Mouse (Mus musculus): ENCODE results near the gene Pdzd2.
"Not testable (repeated sequence)": the region's sequence is repeated elsewhere in the genome, so short reads cannot be mapped to it uniquely, and the experiment has no call there.

Pdzd2 gene

DNA sequence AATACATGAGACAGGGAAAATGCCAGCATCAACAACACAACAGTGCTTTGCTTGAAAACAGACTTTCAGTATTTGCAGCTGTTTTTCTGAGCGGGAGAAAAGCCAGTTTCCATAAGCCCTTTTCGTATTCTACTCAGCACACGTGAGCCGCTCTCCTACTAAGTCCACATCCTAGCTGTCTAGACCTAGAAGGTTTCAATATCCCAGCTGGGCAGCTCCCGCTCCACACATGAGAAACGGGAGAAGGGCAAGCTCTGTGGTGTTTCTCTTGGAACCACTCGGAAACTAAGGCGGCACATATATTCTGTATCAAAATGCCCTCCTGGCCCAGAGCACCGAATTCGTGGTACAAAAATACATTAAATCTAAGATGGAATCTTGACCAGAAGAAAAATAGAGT, 345.0 kb downstream of the Pdzd2 start:
- DNase-seq (ENCODE audit: inconsistent age in 2 of 2, low spot score in 1 of 2) = no peak

DNA sequence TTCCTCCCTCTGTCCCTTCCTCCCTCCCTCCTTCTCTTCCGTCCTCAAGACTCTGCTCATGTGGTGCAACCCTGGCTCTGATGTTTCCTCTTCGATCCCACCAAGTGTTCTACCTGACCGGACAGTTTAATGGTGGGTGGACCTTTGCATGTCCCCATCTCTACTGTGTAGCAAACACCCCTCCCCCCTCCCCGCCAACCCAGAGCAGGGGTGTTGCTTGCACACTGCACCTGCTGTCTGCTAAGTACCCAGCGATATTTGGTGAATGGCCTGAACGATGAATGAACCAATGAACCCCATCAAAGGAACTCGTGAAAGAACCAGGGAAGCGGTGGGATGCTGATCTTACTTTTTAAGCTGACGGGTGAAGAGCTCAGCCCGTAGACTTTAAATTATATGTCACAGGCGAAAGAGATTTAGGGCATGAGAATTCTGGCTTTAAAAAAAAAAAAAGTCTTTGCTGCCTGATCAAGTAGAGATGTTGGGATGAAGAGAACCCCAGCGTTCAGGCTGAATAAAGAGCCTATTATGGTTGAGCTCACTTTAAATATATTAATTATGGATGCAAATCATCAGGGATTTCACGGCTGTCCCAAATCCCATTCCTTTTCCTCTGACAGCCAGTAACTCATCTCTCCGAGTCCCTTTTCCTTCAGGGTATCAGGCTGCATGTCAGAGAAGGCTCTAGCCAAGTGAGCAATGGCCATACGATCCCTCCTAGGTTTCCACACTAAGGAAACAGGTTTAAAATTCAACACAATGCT, 350.8 kb downstream of the Pdzd2 start:
- DNase-seq (ENCODE audit: inconsistent age in 2 of 2, low spot score in 1 of 2) = no peak

DNA sequence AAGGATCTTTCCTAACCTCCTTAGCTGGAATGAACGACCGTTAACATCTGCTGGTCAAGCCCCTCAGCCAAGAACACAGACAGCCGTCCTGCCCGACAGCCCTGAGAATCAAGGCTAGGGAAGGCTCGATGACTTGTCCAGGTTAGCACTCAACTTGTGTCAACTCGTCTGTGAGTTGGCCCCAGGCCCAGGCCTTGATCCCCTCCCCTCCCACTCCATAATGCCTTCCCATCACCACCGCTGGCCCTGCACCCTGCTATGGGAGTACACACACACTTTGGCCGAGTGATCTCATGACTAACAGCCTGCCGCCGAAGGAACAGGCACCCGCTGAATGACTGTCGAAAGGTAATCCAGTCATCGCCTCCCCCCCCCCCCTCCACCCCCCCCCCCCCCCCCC, 355.0 kb downstream of the Pdzd2 start:
- peak; percentile 26 to 48 for DNase-seq (ENCODE audit: inconsistent age in 2 of 2, low spot score in 1 of 2)

DNA sequence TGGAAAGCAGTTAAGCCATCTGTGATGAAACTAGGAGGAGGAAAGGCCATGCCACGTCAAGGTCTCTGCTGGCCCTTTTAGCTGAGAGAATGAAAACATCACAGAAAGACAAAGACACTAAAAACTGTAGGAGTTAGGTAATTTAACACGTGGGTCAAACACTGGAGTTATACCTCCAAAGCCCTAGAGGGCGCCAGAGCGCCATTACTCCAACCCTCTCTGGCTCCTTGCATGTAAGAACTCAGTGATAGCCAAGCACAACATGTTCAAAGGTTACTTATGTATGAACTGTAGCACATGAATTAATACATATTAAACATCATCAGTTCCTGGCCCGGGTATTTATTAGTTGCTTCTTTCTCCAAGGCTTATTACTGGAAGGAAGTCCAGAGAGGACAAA, 359.2 kb downstream of the Pdzd2 start:
- peak in 1 of 2 experiments; percentile 75 for DNase-seq (ENCODE audit: inconsistent age in 2 of 2, low spot score in 1 of 2)

DNA sequence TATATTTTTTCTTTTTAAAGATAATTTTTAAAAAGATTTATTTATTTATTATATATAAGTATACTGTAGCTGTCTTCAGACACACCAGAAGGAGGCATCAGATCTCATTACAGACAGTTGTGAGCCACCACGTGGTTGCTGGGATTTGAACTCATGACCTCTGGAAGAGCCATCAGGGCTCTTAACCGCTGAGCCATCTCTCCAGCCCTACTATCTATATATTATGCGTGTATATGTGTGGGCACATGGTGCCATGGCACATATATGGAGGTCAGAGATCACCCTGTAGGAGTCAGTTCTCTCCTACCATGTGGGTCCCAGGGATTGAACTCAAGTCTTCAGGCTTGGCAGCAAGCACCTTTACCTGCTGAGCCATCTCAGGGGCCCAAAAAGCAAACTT, 359.7 kb downstream of the Pdzd2 start:
- DNase-seq (ENCODE audit: inconsistent age in 2 of 2, low spot score in 1 of 2) = no peak

DNA sequence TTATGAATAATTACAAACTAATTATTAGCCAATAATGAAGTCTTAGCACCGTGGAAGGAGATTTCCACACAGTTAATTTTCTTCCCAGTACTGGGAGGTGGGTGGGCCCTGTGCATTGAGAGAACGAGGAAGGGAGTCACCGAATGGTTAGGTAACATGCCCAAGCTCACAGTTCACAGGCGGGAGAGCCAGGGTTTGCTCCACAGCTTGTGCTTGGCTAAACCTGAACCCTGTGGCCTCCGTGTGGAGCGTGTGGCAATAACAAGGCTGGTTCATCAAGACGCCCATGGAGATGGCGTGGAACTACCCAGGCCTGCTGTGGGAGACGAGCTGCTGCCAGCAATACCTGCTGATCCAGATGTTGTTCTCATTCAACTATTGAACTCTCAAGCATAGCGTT, 361.9 kb downstream of the Pdzd2 start:
- DNase-seq (ENCODE audit: inconsistent age in 2 of 2, low spot score in 1 of 2) = no peak

DNA sequence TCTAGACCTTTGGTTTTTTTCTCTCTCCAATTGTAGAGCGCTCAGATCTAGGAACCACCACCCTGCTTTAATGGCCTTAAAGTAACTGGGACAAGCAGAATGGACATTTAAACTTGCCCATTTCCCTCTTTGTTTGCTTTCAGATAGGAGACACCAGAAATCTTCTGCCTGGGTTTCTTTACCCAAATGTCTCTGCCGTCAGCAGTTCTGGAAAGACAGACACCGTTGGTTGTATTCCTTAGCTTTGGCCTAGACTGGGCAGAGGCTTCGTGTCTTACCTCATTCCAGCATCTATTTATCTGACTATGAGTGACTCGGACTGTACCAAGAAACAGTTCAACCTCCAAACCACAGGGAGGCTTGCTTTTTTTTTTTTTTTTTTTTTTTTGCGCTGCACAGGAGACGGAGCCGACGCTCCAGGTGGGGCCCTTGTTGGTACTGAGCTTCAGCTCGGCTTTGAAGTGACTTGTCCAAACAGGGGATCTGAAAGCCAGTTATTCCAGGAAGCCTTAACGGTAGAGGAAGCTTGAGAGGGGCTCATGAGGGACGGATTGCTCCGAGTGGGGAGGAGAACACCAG, 363.1 kb downstream of the Pdzd2 start:
- DNase-seq (ENCODE audit: inconsistent age in 2 of 2, low spot score in 1 of 2) = no peak

DNA sequence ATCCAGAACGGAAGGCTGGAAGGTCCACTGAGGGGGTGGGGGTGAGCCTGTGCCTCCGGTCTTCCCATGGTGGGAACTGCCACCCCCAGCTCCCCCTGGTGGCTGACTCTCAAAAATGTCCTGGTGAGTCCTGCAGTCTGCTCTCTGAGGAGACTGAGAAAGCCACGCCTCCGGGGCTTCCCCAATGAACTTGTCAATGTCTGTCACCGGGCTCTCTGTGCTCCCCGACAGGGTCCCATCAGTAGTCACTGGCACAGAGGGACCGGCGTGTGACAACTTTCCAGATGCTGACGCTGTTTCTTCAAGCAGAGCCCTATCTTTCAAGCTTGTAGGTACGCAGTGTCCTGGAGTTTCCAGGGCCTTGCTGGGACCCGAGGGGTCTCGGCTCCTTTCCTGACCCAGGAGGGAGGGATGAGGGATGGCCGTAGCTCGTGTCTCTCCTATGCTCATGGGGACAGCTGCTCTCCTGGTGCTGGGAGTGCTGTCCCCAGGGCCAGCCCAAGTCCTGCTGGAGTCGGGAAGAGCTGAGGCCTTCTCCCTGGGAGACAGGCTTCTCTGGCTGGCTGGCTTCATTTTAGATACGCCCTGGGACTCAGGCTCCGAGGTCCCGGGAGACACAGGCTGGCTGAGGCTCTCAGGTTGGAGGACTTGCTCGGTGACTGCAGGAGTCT, 363.9 kb downstream of the Pdzd2 start:
- DNase-seq (ENCODE audit: inconsistent age in 2 of 2, low spot score in 1 of 2) = peak; percentile 84 to 93

DNA sequence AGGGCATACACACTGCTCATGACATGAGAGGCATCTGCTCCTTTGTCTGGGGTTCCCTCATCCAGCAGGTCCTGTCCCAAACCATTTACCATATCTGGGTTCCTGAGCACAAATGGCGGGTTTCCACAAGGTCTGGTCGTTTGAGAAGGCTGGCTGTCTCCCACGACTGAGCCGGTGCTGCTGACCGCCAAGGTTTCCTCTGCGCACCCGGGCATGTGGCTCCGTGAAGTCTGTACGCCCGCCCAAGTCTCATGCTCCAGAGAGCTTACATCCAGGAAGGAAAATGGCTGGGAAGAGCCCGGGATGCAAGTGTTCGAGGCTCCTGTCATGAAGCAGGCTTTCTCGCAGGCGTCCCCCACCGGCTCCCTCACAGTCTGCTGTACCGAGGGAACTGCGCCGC, 364.8 kb downstream of the Pdzd2 start:
- no peak for DNase-seq (ENCODE audit: inconsistent age in 2 of 2, low spot score in 1 of 2)

DNA sequence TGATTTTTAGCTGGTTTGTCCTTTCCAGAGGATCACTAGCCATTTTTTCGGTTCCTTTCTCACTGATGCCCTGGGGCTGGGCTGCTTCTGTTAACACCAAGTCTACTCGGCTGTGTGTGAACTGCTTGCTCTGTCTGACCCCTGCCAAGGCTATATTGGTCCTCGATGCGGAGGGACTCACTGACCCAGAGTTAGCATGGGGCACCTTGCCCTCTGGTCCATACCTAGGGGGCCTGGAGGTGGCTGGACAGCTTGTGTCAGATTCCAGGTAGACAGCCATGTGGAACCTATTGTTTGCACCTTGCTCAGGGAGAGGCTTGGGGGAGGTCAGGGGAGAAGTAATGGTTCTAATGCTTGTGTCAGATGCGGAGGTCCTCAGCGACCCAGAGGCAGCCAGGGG, 365.8 kb downstream of the Pdzd2 start:
- no peak for DNase-seq (ENCODE audit: inconsistent age in 2 of 2, low spot score in 1 of 2)

DNA sequence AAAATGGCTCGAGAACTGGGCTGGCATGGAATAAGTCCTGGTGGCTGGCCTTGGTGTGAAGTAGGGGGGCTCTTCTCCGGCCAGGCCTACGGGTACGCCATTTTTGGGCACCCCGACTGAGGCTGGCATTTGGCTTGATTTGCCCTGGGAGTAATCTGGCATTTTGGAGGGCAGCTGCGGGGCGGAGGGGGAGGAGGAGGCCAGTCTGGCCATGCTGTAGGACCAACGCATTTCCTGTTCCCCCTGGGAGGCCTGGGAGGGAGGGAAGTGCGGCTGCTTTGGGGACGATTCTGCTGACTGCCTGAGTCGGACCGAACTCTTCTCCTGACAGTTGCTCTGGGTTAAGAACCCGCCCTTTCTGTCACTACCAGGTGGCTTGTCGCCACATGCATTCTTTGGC, 366.2 kb downstream of the Pdzd2 start:
- DNase-seq (ENCODE audit: inconsistent age in 2 of 2, low spot score in 1 of 2) = no peak

DNA sequence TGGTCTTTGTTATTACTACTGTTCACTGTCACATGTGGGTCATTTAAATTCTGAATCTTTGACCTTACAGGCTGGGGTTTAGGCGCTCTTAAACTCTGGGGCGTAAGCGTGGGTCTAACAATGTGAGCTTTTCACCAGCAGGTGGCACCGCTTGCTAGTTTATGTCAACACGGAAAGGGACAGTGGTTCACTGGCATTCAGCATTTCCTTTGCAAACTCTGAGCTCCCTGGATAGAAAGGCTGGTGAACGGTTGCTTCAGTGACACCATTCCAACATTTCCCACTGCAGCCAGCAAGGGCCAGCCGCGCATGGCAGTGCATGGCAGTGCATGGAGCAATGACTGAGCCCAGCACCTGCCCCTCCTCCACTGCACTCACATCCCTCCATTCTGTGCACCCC, 368.5 kb downstream of the Pdzd2 start:
- peak; percentile 63 to 87 for DNase-seq (ENCODE audit: inconsistent age in 2 of 2, low spot score in 1 of 2)

DNA sequence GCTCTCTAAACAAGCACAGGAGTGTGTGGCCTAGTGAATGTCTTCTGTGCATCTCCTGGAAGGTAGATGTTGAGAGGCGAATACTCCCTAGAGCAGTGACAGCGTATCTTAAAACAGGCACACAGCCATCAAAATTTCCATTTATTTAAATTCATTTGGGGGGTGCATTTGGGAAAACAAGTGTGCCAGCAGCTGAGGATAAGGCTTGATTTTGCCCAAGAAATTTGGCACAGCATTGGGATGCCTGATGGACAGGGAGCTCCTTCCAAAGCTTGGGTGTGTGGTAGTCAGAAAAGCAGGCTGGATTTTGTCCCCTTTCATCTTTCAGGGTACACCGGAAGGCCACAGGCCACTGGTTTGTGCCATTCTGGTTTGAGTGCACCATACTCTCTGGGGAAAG, 369.6 kb downstream of the Pdzd2 start:
- DNase-seq (ENCODE audit: inconsistent age in 2 of 2, low spot score in 1 of 2) = no peak

DNA sequence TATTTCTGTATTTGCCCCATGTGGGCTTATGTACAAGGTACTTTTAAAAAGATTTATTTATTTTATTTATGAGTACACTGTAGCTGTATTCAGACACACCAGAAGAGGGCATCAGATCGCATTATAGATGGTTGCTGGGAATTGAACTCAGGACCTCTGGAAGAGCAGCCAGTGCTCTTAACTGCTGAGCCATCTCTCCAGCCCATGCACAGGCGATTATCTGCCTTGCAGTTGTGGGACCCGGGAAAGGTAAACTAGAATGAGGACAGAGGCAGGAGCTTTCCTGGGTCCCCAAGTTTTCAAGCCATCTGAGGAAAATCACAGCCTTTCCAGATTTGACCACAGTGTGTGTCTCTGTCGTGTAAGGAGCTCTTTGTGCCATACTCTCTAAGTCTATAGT, 370.9 kb downstream of the Pdzd2 start:
- DNase-seq (ENCODE audit: inconsistent age in 2 of 2, low spot score in 1 of 2) = no peak

DNA sequence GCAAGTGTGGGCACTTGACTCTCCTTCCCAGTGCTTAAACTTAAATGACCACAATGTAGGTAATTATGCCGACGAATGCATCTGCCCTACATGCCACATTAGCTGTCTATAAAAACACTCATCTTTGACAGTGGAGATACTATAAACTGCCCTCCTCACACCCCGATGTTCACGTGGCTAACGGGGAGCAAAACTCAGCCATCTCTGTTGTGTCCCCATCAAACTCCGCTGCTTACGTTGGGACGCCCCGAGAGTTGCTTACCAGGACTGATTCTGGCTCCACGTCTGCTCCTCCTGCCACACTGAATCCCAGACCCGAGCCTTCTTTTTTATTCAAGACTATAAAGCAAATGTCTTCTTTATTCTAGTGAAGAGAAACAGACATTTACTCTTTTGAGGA, 371.4 kb downstream of the Pdzd2 start:
- no peak for DNase-seq (ENCODE audit: inconsistent age in 2 of 2, low spot score in 1 of 2)

DNA sequence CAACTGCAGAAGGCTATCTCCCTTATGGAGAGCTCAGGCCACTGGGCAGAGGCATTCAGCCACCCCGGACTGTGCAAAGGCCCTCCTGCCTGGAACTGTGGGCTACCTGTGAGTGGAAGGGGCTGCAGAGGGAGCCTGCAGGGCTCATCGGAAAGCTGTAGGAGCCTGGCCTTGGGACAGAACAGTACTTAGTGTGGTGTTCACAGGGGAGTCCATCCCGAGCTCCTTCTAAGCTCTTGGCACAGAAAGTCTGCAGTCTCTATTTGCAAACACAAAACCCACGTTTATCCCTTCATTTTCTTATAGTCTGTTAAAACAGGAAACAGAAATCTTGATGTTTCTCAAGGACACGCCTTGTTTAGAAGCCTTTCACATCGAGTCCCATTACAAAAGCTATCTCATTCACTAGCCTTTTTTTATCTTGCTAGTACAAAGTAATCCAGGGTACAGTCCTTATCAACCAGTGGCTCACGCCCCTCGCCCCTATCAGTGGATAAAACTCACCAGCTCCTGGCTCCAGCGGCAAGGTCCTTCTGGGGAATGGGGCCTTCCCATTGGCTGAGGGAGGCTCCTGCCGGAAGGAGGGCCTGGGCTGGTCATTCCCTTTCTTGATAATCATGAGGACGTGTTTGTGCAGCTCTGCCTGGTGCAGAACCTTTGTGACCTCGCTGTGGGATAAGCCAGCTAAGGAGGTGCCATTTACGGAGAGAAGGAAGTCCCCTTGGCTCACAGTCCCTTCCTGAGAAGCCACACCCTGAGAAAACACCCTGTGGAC, 372.2 kb downstream of the Pdzd2 start:
- peak; percentile 40 to 65 for DNase-seq (ENCODE audit: inconsistent age in 2 of 2, low spot score in 1 of 2)

DNA sequence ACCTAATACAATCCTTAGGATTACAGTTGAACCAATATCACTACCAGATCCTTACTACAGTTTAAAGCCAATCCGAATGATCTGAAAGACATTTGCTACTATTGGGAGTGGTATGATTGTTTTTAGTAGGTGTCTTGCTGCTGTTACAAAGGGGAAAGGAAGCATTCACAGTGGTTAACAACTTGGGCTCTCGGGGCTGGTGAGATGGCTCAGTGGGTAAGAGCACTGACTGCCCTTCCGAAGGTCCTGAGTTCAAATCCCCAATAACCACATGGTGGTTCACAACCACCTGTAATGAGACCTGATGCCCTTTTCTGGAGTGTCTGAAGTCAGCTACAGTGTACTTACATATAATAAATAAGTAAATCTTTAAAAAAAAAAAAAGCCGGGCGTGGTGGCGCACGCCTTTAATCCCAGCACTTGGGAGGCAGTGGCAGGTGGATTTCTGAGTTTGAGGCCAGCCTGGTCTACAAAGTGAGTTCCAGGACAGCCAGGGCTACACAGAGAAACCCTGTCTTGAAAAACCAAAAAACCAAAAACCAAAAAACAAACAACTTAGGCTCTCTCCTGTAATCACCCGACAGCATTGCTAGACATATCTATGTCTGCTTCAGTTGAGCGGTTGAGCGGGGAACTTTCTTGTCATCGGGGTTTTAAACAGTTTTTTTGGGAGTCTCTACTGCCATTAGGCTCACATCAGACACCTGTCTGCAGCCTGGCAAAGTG, 373.0 kb downstream of the Pdzd2 start:
- DNase-seq (ENCODE audit: inconsistent age in 2 of 2, low spot score in 1 of 2) = not testable (repeated sequence)

DNA sequence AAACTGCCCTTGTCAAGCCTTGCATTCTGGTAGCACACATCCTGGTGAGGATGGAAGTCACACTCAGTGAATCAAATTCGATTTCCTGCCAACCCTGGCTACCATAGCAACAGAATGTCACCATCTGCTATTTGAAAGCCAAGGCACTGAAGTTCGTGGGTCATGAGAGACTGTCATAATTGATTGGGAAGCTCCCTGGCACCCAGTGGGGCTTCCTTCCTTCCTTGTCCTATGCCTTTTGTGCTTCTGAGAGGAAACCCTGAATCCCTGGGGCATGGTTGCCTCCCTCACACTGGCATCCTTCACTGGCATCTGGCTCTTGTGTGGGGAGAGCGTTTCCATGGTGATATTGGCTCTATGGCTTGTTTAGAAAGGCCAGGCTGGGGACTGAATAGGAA, 373.7 kb downstream of the Pdzd2 start:
- peak in 1 of 2 experiments; percentile 48 for DNase-seq (ENCODE audit: inconsistent age in 2 of 2, low spot score in 1 of 2)

DNA sequence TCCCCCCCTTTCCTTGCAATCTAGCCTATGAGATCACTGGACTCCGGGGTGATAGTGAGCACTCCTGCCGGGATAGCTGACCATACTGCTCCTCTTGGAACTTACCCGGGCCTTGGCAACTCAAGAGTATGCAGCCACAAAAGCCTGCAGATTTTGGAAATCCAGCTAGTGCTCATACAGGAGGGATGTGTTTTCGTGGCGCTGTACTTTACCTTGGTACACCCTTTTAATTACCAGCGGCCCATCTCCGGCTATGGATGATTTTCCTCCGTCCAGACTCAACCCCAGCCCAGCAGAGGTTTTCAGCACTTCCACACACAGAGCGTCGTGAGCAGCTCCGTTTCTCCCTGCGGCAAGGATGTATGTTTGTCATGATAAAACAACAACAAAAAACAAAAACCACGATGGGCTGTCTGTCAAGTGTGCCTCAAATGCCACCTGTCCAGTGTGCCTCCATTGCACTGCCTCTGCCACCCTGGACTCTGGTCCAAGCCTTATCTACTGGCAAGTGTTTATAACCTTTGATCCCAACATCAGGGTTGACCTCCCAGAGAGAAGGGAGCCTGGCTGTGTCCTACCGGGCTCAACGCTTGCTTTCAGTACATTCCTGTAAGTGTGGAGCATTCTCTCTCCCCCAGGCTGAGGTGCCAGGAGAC, 374.2 kb downstream of the Pdzd2 start:
- DNase-seq (ENCODE audit: inconsistent age in 2 of 2, low spot score in 1 of 2) = no peak

DNA sequence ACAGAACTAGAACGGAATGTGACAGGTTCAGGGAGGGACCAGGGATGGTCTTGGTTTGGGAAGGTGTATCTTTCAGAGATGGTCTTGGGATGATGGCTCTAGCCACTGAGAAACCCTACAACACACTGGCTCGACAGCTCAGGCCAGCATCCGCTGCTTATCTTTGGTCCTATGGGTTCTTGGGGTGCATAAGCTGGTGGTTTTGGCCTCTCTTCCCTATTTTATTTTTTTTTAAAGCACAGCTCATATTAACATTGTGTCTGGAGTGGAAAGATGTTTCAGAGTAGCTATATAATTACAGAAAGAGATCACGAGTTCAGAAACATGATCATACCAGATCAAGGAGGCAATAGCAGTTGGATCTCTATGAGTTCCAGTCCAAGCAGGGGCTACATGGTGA, 375.6 kb downstream of the Pdzd2 start:
- no peak for DNase-seq (ENCODE audit: inconsistent age in 2 of 2, low spot score in 1 of 2)

DNA sequence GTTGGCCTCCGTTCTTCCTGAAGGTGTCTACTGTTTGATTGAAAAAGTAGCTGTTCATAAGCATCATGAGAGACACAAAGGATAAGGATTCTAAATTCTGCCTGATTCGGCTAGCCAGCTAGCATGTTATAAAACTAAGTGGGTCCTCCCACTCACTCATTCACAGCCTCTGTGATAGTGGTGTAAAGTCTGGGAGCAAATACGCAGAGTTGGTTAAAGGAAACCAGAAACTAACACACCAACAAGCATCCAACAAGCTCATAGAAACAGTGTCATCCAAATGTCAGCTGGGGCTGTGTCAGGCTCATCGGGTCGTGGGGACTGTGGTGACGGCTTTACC, 377.1 kb downstream of the Pdzd2 start:
- DNase-seq (ENCODE audit: inconsistent age in 2 of 2, low spot score in 1 of 2) = no peak

Measured in adrenal gland, adult (tissue).